Mouse (Mus musculus) lung, adult 2 months (tissue): Measurements from ENCODE around the gene Fgf14.

Source experiments
- CTCF ChIP-seq: fragments of 200-500 bp; IDR thresholded peaks from 2 replicates; pipeline ENCODE4 v1.5.1; 2011; ENCODE audit warnings: mild to moderate bottlenecking, low read length, control low read depth; ENCODE audit not compliant: insufficient read depth
- POLR2A ChIP-seq: fragments of 200-500 bp; IDR thresholded peaks from 2 replicates; pipeline ENCODE4 v1.6.1; 2011; ENCODE audit warnings: low read depth, mild to moderate bottlenecking, control low read depth, low read length, borderline replicate concordance; ENCODE audit errors: extremely low read depth

GRCm38 (mm10) chr14:124040651-124041050 is 636.3 kb downstream of the Fgf14 start:
- TF ChIP-seq CTCF (no peak), POLR2A (no peak)
